Mouse (Mus musculus) kidney, adult 2 months (tissue): ENCODE measurements around the gene Musk.

Experiments used
- CTCF ChIP-seq: fragments of 200-500 bp; conservative IDR thresholded peaks from 2 replicates; pipeline ENCODE4 v1.5.1; 2011; ENCODE audit warnings: low read depth, mild to moderate bottlenecking, control low read depth, low read length, moderate library complexity, mixed read lengths; ENCODE audit not compliant: insufficient read depth, insufficient read length
- POLR2A ChIP-seq: fragments of 200-500 bp; IDR thresholded peaks from one replicate; pipeline ENCODE4 v1.6.1; 2011; ENCODE audit warnings: low read depth, low read length, control low read depth

GRCm38 (mm10) chr4:58252381-58252780 is 33.4 kb upstream of the Musk start:
- TF ChIP-seq CTCF (no peak), POLR2A (no peak)
